Mouse (Mus musculus) forebrain, embryonic 14.5 days (tissue): ENCODE measurements around the gene Abca7. TPM values are rescaled to one million over a fixed set of nuclear protein-coding genes. Genes with fewer than 3 reads are reported as not detected.

Experiments
- ATAC-seq: fragments of 200-750 bp; cut with Nextera tagmentation; 2 replicates; pipeline ENCODE4 v1.8.0; 2017; ENCODE audit warnings: mild to moderate bottlenecking, moderate library complexity
- DNase-seq: peaks from one replicate; pipeline ENCODE4 v3.0.0-alpha.2; 2015; ENCODE audit warnings: low spot score
- H3K27ac ChIP-seq: fragments of 300-500 bp; sonication (generic); 2 replicates; pipeline ENCODE4 v1.5.1; 2014; ENCODE audit warnings: low read depth, mild to moderate bottlenecking, control low read depth, low read length, moderate library complexity
- H3K27me3 ChIP-seq: fragments of 300-500 bp; sonication (generic); replicated peaks from 2 replicates; pipeline ENCODE4 v1.6.1; 2014; ENCODE audit warnings: low read length, control low read depth, mixed read lengths; ENCODE audit not compliant: control insufficient read depth, insufficient read depth
- H3K36me3 ChIP-seq: fragments of 300-500 bp; sonication (generic); 2 replicates; pipeline ENCODE4 v1.6.1; 2014; ENCODE audit warnings: low read length, control low read depth; ENCODE audit not compliant: control insufficient read depth, insufficient read depth
- H3K4me1 ChIP-seq: fragments of 300-500 bp; sonication (generic); 2 replicates; pipeline ENCODE4 v1.6.1; 2014; ENCODE audit warnings: antibody characterized with exemption, low read length, control low read depth; ENCODE audit not compliant: control insufficient read depth, insufficient read depth
- H3K4me2 ChIP-seq: fragments of 300-500 bp; sonication (generic); 2 replicates; pipeline ENCODE4 v1.6.1; 2014; ENCODE audit warnings: mild to moderate bottlenecking, control low read depth, low read length
- H3K4me3 ChIP-seq: fragments of 300-500 bp; sonication (generic); 2 replicates; pipeline ENCODE4 v1.5.1; 2014; ENCODE audit warnings: low read depth, low read length, control low read depth
- H3K9ac ChIP-seq: fragments of 300-500 bp; sonication (generic); 2 replicates; pipeline ENCODE4 v1.6.1; 2014; ENCODE audit warnings: mild to moderate bottlenecking, low read length, control low read depth, moderate library complexity
- H3K9me3 ChIP-seq: fragments of 300-500 bp; sonication (generic); replicated peaks from 2 replicates; pipeline ENCODE4 v1.6.1; 2016; ENCODE audit warnings: low read length, control low read depth, mixed read lengths; ENCODE audit not compliant: control insufficient read depth
- WGBS: fragments of 180-500 bp; shearing (Covaris S2); extraction: QIAGEN DNeasy Blood & Tissue Kit; methylation state at CpG from one replicate; pipeline ENCODE4 v1.1.7; 2014; 5-methylcytosine and 5-hydroxymethylcytosine counted together
- polyA plus RNA-seq: library from polyadenylated mRNA; unstranded; fragments of >200 nt; fragmentation: Nextera tagmentation; extraction: Ambion mirVana; gene quantifications from 2 replicates; pipeline ENCODE4 v1.2.1, GENCODE M21; 2014

The Abca7 gene
- 2.1 and 3.1 TPM in 2 replicates for polyA plus RNA-seq

DNA sequence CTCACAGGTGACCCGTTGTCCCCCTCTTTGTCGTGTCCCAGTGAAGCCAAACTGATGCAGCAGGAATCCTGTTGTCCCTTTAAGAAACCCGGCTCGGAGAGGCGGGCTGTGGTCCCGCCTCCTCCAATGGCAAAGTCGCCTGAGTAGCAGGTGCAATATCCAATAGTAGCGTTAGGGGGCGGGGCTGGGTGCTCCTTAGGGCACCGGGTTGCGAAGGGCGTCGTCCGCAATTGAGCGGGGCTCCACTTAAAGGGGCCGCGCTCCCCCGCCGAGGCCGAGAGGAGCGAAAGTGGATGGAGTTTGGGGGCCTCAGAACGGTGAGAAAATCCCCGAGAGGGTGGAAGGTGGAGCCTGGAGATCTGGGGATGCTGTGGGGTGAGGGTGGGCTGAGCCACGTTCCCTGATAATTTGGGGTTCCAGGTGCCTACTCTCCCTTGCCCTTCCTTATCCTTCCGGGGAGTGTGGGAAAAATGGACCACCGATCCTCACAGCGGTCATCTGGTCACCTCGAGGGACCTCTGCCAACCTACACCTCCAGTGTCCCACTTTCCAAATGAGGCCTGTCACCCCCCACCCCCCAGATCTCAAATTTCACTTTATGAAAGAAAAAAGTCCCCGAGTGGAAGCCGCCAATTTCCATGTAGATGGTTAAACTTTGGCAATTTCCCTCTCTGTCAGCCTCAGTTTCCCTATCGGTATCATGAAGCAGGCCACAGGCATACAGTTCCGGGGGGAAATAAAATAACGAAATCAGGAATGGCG lies at the start of gene Abca7:
TSS of gene Abca7 (plus strand) at position 223 of the 762 bp plus-strand sequence.
- Histone ChIP-seq H3K4me1 (peaks cover 4% of the 10 kb centered on the region; the same call in 1 of the 2 replicates), H3K27ac (no peak within 1 kb of the TSS; the same call in 1 of the 2 replicates), H3K36me3 (no peaks in the 10 kb centered on the region), H3K9ac (peak within 1 kb of the TSS; percentile 47; the same call in 1 of the 2 replicates), H3K4me3 (peak within 1 kb of the TSS; percentile 38), H3K4me2 (peak within 1 kb of the TSS; percentile 63), H3K27me3 (peaks cover 7% of the 10 kb centered on the region; the same call in 1 of the 2 replicates), H3K9me3 (peaks cover 3% of the 10 kb centered on the region; the same call in 1 of the 2 replicates)
- ATAC-seq (peak; percentile 90), DNase-seq (peak; percentile 98)
- under 1% methylated on average over 34 of the region's 34 CpGs for WGBS

GRCm38 (mm10) chr10:79946752-79947322 lies 49.5 kb upstream of the Abca7 start:
- Histone ChIP-seq H3K36me3 (peaks cover 27% of the 10 kb centered on the region), H3K9me3 (no peaks in the 10 kb centered on the region), H3K4me3 (no peak overlapping the region), H3K9ac (no peak overlapping the region), H3K27ac (no peak overlapping the region), H3K4me1 (peaks cover 3% of the 10 kb centered on the region; the same call in 1 of the 2 replicates), H3K4me2 (no peak overlapping the region), H3K27me3 (no peaks in the 10 kb centered on the region)
- ATAC-seq: no peak
- 21% methylated on average over 7 of the region's 7 CpGs for WGBS
- DNase-seq: no peak

DNA sequence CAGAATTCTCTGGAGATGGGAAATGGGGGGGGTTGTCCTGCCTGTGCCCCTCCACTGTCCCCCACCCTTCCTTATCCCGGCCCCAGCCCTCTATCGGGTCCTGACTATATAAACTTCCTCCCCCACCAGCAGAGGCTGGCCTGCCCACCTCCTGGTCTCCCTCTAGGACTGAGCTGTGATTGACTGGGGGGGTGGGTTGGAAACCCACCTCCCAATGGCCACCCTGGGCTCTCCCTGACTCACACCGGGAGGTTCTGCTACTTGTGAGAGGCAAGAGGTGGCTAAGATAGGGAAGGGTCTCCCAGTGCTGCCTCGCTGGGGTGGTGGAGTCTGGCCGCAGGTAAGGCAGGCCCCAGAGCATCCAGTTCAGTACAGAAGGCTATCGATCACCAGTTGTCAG lies 48.8 kb upstream of the Abca7 start:
- Histone ChIP-seq H3K27ac (no peak overlapping the region), H3K36me3 (peaks cover 28% of the 10 kb centered on the region), H3K4me3 (no peak overlapping the region), H3K27me3 (no peaks in the 10 kb centered on the region), H3K4me2 (no peak overlapping the region), H3K9ac (no peak overlapping the region), H3K9me3 (no peaks in the 10 kb centered on the region), H3K4me1 (peaks cover 3% of the 10 kb centered on the region; the same call in 1 of the 2 replicates)
- no peak for ATAC-seq
- DNase-seq: no peak
- WGBS: 85% methylated on average over 6 of the region's 6 CpGs

- Histone ChIP-seq H3K9ac (no peak overlapping the region), H3K4me3 (no peak overlapping the region), H3K4me2 (no peak overlapping the region), H3K27ac (no peak overlapping the region), H3K4me1 (peaks cover 3% of the 10 kb centered on the region; the same call in 1 of the 2 replicates), H3K9me3 (no peaks in the 10 kb centered on the region), H3K27me3 (no peaks in the 10 kb centered on the region), H3K36me3 (peaks cover 38% of the 10 kb centered on the region)
- DNase-seq: no peak
- ATAC-seq: no peak
- WGBS: 96% methylated on average over 4 of the region's 4 CpGs
Measured at GRCm38 (mm10) chr10:79949873-79950272, 46.4 kb upstream of the Abca7 start.

DNA sequence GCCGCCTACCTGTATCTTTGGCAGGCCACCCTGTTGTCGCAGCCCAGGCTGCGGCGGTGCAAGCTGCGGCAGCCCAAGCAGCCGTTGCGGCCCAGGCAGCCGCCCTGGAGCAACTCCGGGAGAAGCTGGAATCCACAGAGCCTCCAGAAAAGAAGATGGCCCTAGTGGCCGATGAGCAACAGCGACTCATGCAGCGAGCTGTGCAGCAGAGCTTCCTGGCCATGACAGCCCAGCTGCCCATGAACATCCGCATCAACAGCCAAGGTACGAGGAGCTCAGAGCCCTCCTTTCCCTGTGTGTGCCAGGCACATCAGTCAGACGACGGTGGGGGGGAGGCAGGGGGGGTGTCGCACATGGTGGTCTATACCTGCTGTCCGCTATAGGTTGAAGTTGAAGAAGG lies 45.6 kb upstream of the Abca7 start:
- H3K9ac ChIP-seq: no peak overlapping the region
- 85% methylated on average over 18 of the region's 18 CpGs for WGBS
- no peak overlapping the region for H3K27ac ChIP-seq
- H3K4me2 ChIP-seq: no peak overlapping the region
- DNase-seq: no peak
- H3K36me3 ChIP-seq: peaks cover 38% of the 10 kb centered on the region
- H3K9me3 ChIP-seq: no peaks in the 10 kb centered on the region
- H3K4me1 ChIP-seq: peaks cover 3% of the 10 kb centered on the region; the same call in 1 of the 2 replicates
- no peak for ATAC-seq
- no peaks in the 10 kb centered on the region for H3K27me3 ChIP-seq
- H3K4me3 ChIP-seq: no peak overlapping the region

DNA sequence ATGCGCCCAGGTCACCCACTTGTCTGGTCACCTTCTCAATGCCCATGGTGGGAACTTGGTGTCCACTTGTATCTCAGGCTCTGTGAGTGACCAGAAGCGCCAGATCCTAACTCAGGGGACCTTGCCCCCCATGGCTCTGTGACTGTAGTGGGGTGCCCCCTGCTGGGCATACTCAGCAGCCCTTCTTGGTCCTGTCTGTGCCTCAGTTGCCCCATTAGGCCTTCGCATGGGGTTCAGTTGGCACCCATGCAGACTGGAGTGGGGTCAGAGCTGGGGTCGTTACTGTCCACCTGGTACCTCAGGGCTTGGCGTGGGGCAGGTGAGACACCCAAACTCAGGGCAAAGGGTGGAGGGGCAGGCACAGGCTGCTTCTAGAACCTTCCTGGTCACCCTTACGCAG lies 42.3 kb upstream of the Abca7 start:
- Histone ChIP-seq H3K4me1 (no peaks in the 10 kb centered on the region), H3K36me3 (peaks cover 37% of the 10 kb centered on the region), H3K9me3 (no peaks in the 10 kb centered on the region), H3K27me3 (no peaks in the 10 kb centered on the region), H3K4me2 (no peak overlapping the region), H3K9ac (no peak overlapping the region), H3K27ac (no peak overlapping the region), H3K4me3 (no peak overlapping the region)
- 84% methylated on average over 6 of the region's 6 CpGs for WGBS
- no peak for DNase-seq
- ATAC-seq: no peak

DNA sequence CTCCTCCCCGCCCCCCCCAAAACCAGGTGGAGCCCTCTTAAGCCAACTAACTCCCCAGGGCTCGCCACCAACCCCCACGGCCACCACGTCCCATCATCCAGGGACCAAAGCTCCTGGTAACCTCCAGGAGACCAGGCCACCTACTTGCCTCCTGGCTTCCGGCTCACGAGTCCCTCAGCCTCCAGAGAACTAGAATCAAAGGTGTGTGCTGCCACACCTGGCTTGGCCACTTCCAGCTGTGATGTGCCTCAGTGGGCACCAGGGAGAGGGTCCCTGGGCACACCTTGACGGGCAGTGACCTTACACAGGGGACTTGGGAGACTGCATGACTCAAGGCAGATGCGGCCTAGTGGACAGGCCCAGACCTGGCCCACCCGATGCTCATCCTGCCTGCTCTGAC lies 40.6 kb upstream of the Abca7 start:
- H3K9ac ChIP-seq: peak overlapping the region; percentile 29

GRCm38 (mm10) chr10:79956643-79957154 lies 39.6 kb upstream of the Abca7 start:
- 23% methylated on average over 4 of the region's 4 CpGs for WGBS

More for the DNA sequence above, 40.6 kb upstream of the Abca7 start:
- peaks cover 2% of the 10 kb centered on the region; the same call in 1 of the 2 replicates for H3K4me1 ChIP-seq
- H3K27ac ChIP-seq: no peak overlapping the region
- H3K9me3 ChIP-seq: no peaks in the 10 kb centered on the region
- H3K4me2 ChIP-seq: no peak overlapping the region
- 78% methylated on average over 9 of the region's 9 CpGs for WGBS
- H3K27me3 ChIP-seq: no peaks in the 10 kb centered on the region
- peaks cover 23% of the 10 kb centered on the region for H3K36me3 ChIP-seq
- no peak for DNase-seq
- H3K4me3 ChIP-seq: no peak overlapping the region
- ATAC-seq: no peak

More at GRCm38 (mm10) chr10:79956643-79957154, 39.6 kb upstream of the Abca7 start:
- ATAC-seq (no peak), DNase-seq (no peak)
- Histone ChIP-seq H3K36me3 (peaks cover 16% of the 10 kb centered on the region), H3K27ac (no peak overlapping the region), H3K4me3 (no peak overlapping the region), H3K4me2 (no peak overlapping the region), H3K27me3 (no peaks in the 10 kb centered on the region), H3K4me1 (peaks cover 6% of the 10 kb centered on the region; the same call in 1 of the 2 replicates), H3K9me3 (no peaks in the 10 kb centered on the region), H3K9ac (no peak overlapping the region)
